Mouse (Mus musculus) brain, embryonic 14.5 days (tissue): ENCODE measurements around the gene Psmb3.

Experiments used
- CTCF ChIP-seq: fragments of 200-500 bp; IDR thresholded peaks from 2 replicates; pipeline ENCODE4 v1.5.1; 2012; ENCODE audit warnings: inconsistent platforms, mild to moderate bottlenecking, moderate library complexity, borderline replicate concordance; ENCODE audit not compliant: insufficient read depth, insufficient read length; ENCODE audit errors: extremely low read depth
- POLR2A ChIP-seq: fragments of 200-500 bp; IDR thresholded peaks from 2 replicates; pipeline ENCODE4 v1.6.1; 2012; ENCODE audit warnings: mild to moderate bottlenecking, inconsistent platforms, borderline replicate concordance; ENCODE audit not compliant: poor library complexity, insufficient read depth, insufficient read length, severe bottlenecking; ENCODE audit errors: extremely low read depth

GRCm38 (mm10) chr11:97728730-97729129, 25.5 kb downstream of the Psmb3 start:
- TF ChIP-seq CTCF (no peak), POLR2A (no peak)
